Mouse (Mus musculus) G1E (cell line): ENCODE data around the gene Bok.

Source experiments
- CTCF ChIP-seq: IDR thresholded peaks from 2 replicates; pipeline ENCODE4 v1.5.1; 2012; ENCODE audit warnings: low read depth, low read length, inconsistent platforms, mixed read lengths
- GATA1 ChIP-seq: IDR thresholded peaks from 2 replicates; pipeline ENCODE4 v1.6.1; 2012; ENCODE audit warnings: borderline replicate concordance, low read length, inconsistent platforms, mixed read lengths
- GATA2 ChIP-seq: IDR thresholded peaks from 2 replicates; pipeline ENCODE4 v1.6.1; 2012; ENCODE audit warnings: low read depth, low read length, inconsistent platforms, borderline replicate concordance
- POLR2AphosphoS5 ChIP-seq: IDR thresholded peaks from 2 replicates; pipeline ENCODE4 v1.6.1; 2012; ENCODE audit warnings: low read depth, low read length, inconsistent platforms; ENCODE audit not compliant: insufficient replicate concordance
- TAL1 ChIP-seq: conservative IDR thresholded peaks from 2 replicates; pipeline ENCODE4 v1.6.1; 2012; ENCODE audit warnings: low read depth, low read length, inconsistent platforms, mixed read lengths

GRCm38 (mm10) chr1:93742910-93743309 lies 57.5 kb downstream of the Bok start:
- TF ChIP-seq CTCF (no peak), TAL1 (no peak), GATA1 (no peak), POLR2AphosphoS5 (no peak), GATA2 (no peak)
